Mouse (Mus musculus): ENCODE results near the gene Epor.

- TF ChIP-seq CTCF (IDR thresholded peaks at IDR 0.05; ENCODE audit: low read depth), result no peak
- TF ChIP-seq EP300 (IDR thresholded peaks at IDR 0.05; ENCODE audit: low read depth), result no peak
Measured at GRCm38 (mm10) chr9:21918692-21919384, 44.5 kb downstream of the Epor start.

All from liver, embryonic 14.5 days (tissue).